9 mouse cellular contexts compared by ENCODE assay signal in genomic region chr11:98413731-98414130, GRCm38 (mm10). TPM values are rescaled to one million over a fixed set of nuclear protein-coding genes. Genes with fewer than 3 reads are reported as not detected.
DNase-seq lines count a peak whose midpoint lies in the region; ATAC-seq and TF ChIP-seq lines count a peak whose summit lies in the region.
"Had no signal": no experiment of that assay in that cellular context is flagged by ENCODE, and none has a peak within 500 bp of the region (broad histone marks: within the 10 kb centered on the region; RNA-seq: fewer than 3 reads in every experiment).

No protein-coding gene starts in this region.

- H3K79me2 ChIP-seq in myocyte (ENCODE audit: control insufficient read depth, insufficient read depth), result peaks cover 26% of the 10 kb centered on the region

- peak overlapping the region; percentile 97 for H3K27ac ChIP-seq in heart, embryonic 16.5 days (ENCODE audit: low read length)
- peak overlapping the region; percentile 93; the same call in 1 of the 2 replicates for H3K27ac ChIP-seq in embryonic facial prominence, embryonic 10.5 days (replicated peaks)
- no peak overlapping the region; the same call in 1 of the 2 replicates for H3K27ac ChIP-seq in intestine, embryonic 14.5 days (ENCODE audit: low read depth)
- H3K27ac ChIP-seq: macrophage had no signal

- H3K4me3 ChIP-seq in heart, embryonic 16.5 days (ENCODE audit: low read length), result peak overlapping the region; percentile 99
- H3K4me3 ChIP-seq in embryonic facial prominence, embryonic 10.5 days, result peak overlapping the region; percentile 96
- peak overlapping the region; percentile 95 for H3K4me3 ChIP-seq in intestine, embryonic 14.5 days (ENCODE audit: low read depth, low read length)
- H3K4me3 ChIP-seq in myocyte, result peak overlapping the region; percentile 72

- H3K36me3 ChIP-seq in heart, embryonic 16.5 days (ENCODE audit: control insufficient read depth, insufficient read depth), result no peaks in the 10 kb centered on the region
- H3K36me3 ChIP-seq in embryonic facial prominence, embryonic 10.5 days (replicated peaks), result peaks cover 16% of the 10 kb centered on the region
- H3K36me3 ChIP-seq in intestine, embryonic 14.5 days (ENCODE audit: control insufficient read depth, insufficient read depth, low read length), result no peaks in the 10 kb centered on the region
- H3K36me3 ChIP-seq in myocyte (ENCODE audit: control insufficient read depth, insufficient read depth), result no peaks in the 10 kb centered on the region

- no peaks in the 10 kb centered on the region for H3K9me3 ChIP-seq in heart, embryonic 16.5 days (replicated peaks; ENCODE audit: control insufficient read depth, low read length)
- no peaks in the 10 kb centered on the region for H3K9me3 ChIP-seq in embryonic facial prominence, embryonic 10.5 days
- no peaks in the 10 kb centered on the region for H3K9me3 ChIP-seq in intestine, embryonic 14.5 days (ENCODE audit: control insufficient read depth, low read length)

- 12% methylated on average over 7 of the region's 7 CpGs for WGBS in heart, embryonic 16.5 days
- 29% methylated on average over 7 of the region's 7 CpGs for WGBS in embryonic facial prominence, embryonic 10.5 days
- 12% methylated on average over 7 of the region's 7 CpGs for WGBS in intestine, embryonic 14.5 days

- DNase-seq in heart, postnatal 4 days, result no peak
- DNase-seq in embryonic facial prominence, embryonic 10.5 days (ENCODE audit: low spot score), result no peak
- DNase-seq in intestine, embryonic 14.5 days (ENCODE audit: low spot score), result peak; percentile 57
- DNase-seq in c-Kit-positive CD71-positive TER-119-positive erythroid progenitor cells, embryonic 14.5 days (ENCODE audit: low spot score), result no peak
- no peak for DNase-seq in ovary, postnatal 36 days (ENCODE audit: low spot score)
- no peak for DNase-seq in cerebellum, adult 18-20 months

- peak overlapping the region; percentile 75 for H3ac ChIP-seq in myocyte (ENCODE audit: control insufficient read depth, insufficient read length)

- peak overlapping the region; percentile 99 for H3K9ac ChIP-seq in heart, embryonic 16.5 days (ENCODE audit: low read length)
- H3K9ac ChIP-seq in intestine, embryonic 14.5 days (ENCODE audit: low read length), result peak overlapping the region; percentile 91

- TF ChIP-seq POLR2A in myocyte (IDR thresholded peaks at IDR 0.05; ENCODE audit: insufficient read length, low read depth), result no peak

- no peaks in the 10 kb centered on the region for H3K27me3 ChIP-seq in heart, embryonic 16.5 days (ENCODE audit: control insufficient read depth, insufficient read depth, low read length)
- peaks cover 40% of the 10 kb centered on the region for H3K27me3 ChIP-seq in embryonic facial prominence, embryonic 10.5 days (replicated peaks; ENCODE audit: low read depth, poor library complexity, severe bottlenecking)
- no peaks in the 10 kb centered on the region for H3K27me3 ChIP-seq in intestine, embryonic 14.5 days (replicated peaks; ENCODE audit: control insufficient read depth, insufficient read depth, low read length)
- no peaks in the 10 kb centered on the region for H3K27me3 ChIP-seq in myocyte (ENCODE audit: control insufficient read depth, insufficient read depth, insufficient read length)

- no peak for ATAC-seq in heart, embryonic 16.5 days (replicated peaks; ENCODE audit: extremely low read depth, insufficient read depth, low FRiP score)
- ATAC-seq in intestine, embryonic 14.5 days (replicated peaks; ENCODE audit: low FRiP score, low TSS enrichment, low read depth), result no peak

- H3K4me2 ChIP-seq in heart, embryonic 16.5 days (ENCODE audit: low read depth, low read length), result peak overlapping the region; percentile 82
- H3K4me2 ChIP-seq in intestine, embryonic 14.5 days (ENCODE audit: low read length), result peak overlapping the region; percentile 65
- H3K4me2 ChIP-seq in myocyte (ENCODE audit: low read depth), result peak overlapping the region; percentile 81

- H3K4me1 ChIP-seq in heart, embryonic 16.5 days (ENCODE audit: control insufficient read depth, insufficient read depth, low read length), result peaks cover 68% of the 10 kb centered on the region
- peaks cover 62% of the 10 kb centered on the region for H3K4me1 ChIP-seq in embryonic facial prominence, embryonic 10.5 days
- H3K4me1 ChIP-seq in intestine, embryonic 14.5 days (replicated peaks; ENCODE audit: control insufficient read depth, insufficient read depth, low read length), result peaks cover 44% of the 10 kb centered on the region

TF ChIP-seq in myocyte, 11 proteins besides CTCF, POLR2A, EP300 and RAD21:
- no peak for TF ChIP-seq REST (IDR thresholded peaks at IDR 0.05; ENCODE audit: insufficient read depth, insufficient read length)
- TF ChIP-seq SRF (IDR thresholded peaks at IDR 0.05; ENCODE audit: control insufficient read depth, insufficient read length, low read depth), result no peak
- no peak for TF ChIP-seq POLR2AphosphoS2 (IDR thresholded peaks at IDR 0.05; ENCODE audit: insufficient read length, low read depth)
- TF ChIP-seq TCF3 (IDR thresholded peaks at IDR 0.05; ENCODE audit: insufficient read length, low read depth), result no peak
- no peak for TF ChIP-seq CEBPB (IDR thresholded peaks at IDR 0.05; ENCODE audit: insufficient read depth, poor library complexity, severe bottlenecking)
- no peak for TF ChIP-seq MYOD1 (IDR thresholded peaks at IDR 0.05; ENCODE audit: control insufficient read depth in 1 of 3, insufficient read length in 2 of 3, low read depth in 2 of 3)

RNA-seq across cellular contexts. Expression of gene Erbb2, which starts 1.5 kb away (rescaled TPM):
- 34.1 and 41.9 TPM in 2 replicates for polyA plus RNA-seq in heart, embryonic 16.5 days (2015; fragmentation: Nextera tagmentation; extraction: Ambion mirVana)
- 10 to 100 TPM; 24.1 to 27.0 TPM for total RNA-seq in heart, postnatal 4 days (2021)
- 27.5 and 29.5 TPM in 2 replicates for polyA plus RNA-seq in embryonic facial prominence, embryonic 10.5 days (2016; fragmentation: Nextera tagmentation; extraction: Ambion mirVana)
- 33.5 and 35.3 TPM in 2 replicates for polyA plus RNA-seq in intestine, embryonic 14.5 days (2014; fragmentation: Nextera tagmentation; extraction: Ambion mirVana)
- 33.5 TPM for polyA plus RNA-seq in myocyte (2012; fragmentation: generic; extraction: Trizol)
- polyA plus RNA-seq: macrophage had no signal

RNA-seq across cellular contexts. Expression of gene Pgap3, which starts 13.4 kb away (rescaled TPM):
- 18.0 and 19.0 TPM in 2 replicates for polyA plus RNA-seq in heart, embryonic 16.5 days (2015; fragmentation: Nextera tagmentation; extraction: Ambion mirVana)
- 10 to 100 TPM; 19.6 to 20.5 TPM for total RNA-seq in heart, postnatal 4 days (2021)
- 9.6 TPM in 2 replicates for polyA plus RNA-seq in embryonic facial prominence, embryonic 10.5 days (2016; fragmentation: Nextera tagmentation; extraction: Ambion mirVana)
- polyA plus RNA-seq in intestine, embryonic 14.5 days (2014; fragmentation: Nextera tagmentation; extraction: Ambion mirVana), result 13.4 and 14.1 TPM in 2 replicates
- 8.7 TPM for polyA plus RNA-seq in myocyte (2012; fragmentation: generic; extraction: Trizol)

RNA-seq across cellular contexts. Expression of gene Mien1, which starts 25.1 kb away (rescaled TPM):
- 100 and 115 TPM in 2 replicates for polyA plus RNA-seq in heart, embryonic 16.5 days (2015; fragmentation: Nextera tagmentation; extraction: Ambion mirVana)
- total RNA-seq in heart, postnatal 4 days (2021), result 10 to 100 TPM; 46.9 to 49.0 TPM
- 83.5 and 85.9 TPM in 2 replicates for polyA plus RNA-seq in embryonic facial prominence, embryonic 10.5 days (2016; fragmentation: Nextera tagmentation; extraction: Ambion mirVana)
- polyA plus RNA-seq in intestine, embryonic 14.5 days (2014; fragmentation: Nextera tagmentation; extraction: Ambion mirVana), result 109 and 123 TPM in 2 replicates
- 112 TPM for polyA plus RNA-seq in myocyte (2012; fragmentation: generic; extraction: Trizol)

RNA-seq across cellular contexts. Expression of gene Pnmt, which starts 27.5 kb away (rescaled TPM):
- polyA plus RNA-seq in heart, embryonic 16.5 days (2015; fragmentation: Nextera tagmentation; extraction: Ambion mirVana), result 0.37 and 0.39 TPM in 2 replicates
- total RNA-seq in heart, postnatal 4 days (2021), result not detected
- polyA plus RNA-seq in embryonic facial prominence, embryonic 10.5 days (2016; fragmentation: Nextera tagmentation; extraction: Ambion mirVana), result 0.17 and 0.30 TPM in 2 replicates
- not detected in 2 replicates for polyA plus RNA-seq in intestine, embryonic 14.5 days (2014; fragmentation: Nextera tagmentation; extraction: Ambion mirVana)
- 2.2 TPM for polyA plus RNA-seq in myocyte (2012; fragmentation: generic; extraction: Trizol)
- polyA plus RNA-seq: macrophage had no signal

RNA-seq across cellular contexts. Expression of gene Tcap, which starts 30.1 kb away (rescaled TPM):
- polyA plus RNA-seq in heart, embryonic 16.5 days (2015; fragmentation: Nextera tagmentation; extraction: Ambion mirVana), result 175 TPM in 2 replicates
- 100 to 1,000 TPM; 163 to 192 TPM for total RNA-seq in heart, postnatal 4 days (2021)
- not detected in 2 replicates for polyA plus RNA-seq in embryonic facial prominence, embryonic 10.5 days (2016; fragmentation: Nextera tagmentation; extraction: Ambion mirVana)
- polyA plus RNA-seq in intestine, embryonic 14.5 days (2014; fragmentation: Nextera tagmentation; extraction: Ambion mirVana), result not detected in 2 replicates
- 131 TPM for polyA plus RNA-seq in myocyte (2012; fragmentation: generic; extraction: Trizol)
